Mouse (Mus musculus): ENCODE results near the gene Pigb. TPM values are rescaled to one million over a fixed set of nuclear protein-coding genes. Genes with fewer than 3 reads are reported as not detected.
A peak's percentile ranks its signal among the peaks of the same experiment; 100 is the strongest.

Pigb gene
- polyA plus RNA-seq, 1 experiment from 2014 or later: 15.0 TPM

DNA sequence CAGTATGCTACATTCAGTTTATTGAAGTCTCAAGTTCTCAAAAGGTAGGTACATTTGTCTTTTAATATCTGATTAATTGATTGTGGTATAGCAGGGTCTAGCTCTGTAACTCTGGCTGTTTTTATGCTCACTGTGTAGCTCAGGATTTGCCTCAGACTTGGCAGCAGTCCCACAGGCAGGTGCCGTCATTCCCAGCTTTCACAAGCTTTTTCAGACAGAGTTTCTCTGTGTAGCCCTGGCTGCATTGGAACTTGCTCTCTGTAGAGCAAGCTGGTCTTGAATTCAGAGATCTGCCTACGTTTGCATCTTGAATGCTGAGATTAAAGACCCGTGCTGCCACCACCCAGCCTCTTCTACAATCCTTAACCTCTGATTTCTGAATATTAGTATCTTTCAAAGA is 38.0 kb downstream of the Pigb start:
- no peak for DNase-seq (ENCODE audit: low spot score)
- Histone ChIP-seq H3K27me3 (ENCODE audit: insufficient read depth, poor library complexity, severe bottlenecking) (no peaks in the 10 kb centered on the region), H3K9me3 (no peaks in the 10 kb centered on the region), H3K4me3 (no peak overlapping the region), H3K4me1 (replicated peaks) (no peaks in the 10 kb centered on the region), H3K36me3 (peaks cover 21% of the 10 kb centered on the region), H3K27ac (no peak overlapping the region)
- 82% methylated on average over 3 of the region's 3 CpGs for WGBS

DNA sequence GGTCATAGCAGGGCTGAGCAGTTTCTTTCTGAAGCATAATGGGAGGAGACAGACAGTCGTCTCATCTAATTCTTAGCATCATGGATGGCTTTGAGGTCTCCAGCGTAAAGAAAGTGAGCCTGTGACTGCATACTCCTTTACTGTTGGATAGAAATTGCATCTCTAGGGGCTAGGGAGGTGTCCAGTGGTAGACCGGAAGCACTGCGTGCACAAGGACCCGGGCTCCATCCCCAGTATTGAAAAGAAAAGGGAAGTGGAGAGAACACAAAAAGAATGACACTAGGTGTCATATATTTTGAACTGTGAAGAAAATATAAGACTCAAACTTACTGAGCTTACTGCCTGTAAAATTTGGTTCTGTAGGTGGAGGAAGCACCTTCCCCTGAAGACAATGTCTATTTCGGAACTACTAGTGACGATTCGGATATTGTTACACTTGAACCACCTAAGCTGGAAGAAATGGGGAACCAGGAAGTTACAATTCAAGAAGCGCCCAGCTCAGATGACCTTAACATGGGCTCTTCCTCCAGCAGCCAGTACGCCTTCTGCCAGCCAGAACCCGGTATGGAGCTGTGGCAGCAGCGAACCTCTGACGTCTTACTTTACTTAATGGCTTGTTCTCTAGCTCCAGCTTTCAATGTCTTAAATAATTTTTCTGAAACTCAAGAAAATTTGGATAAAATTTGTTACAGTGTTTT is 38.7 kb downstream of the Pigb start:
- Histone ChIP-seq H3K4me3 (no peak overlapping the region), H3K36me3 (peaks cover 18% of the 10 kb centered on the region), H3K4me1 (replicated peaks) (no peaks in the 10 kb centered on the region), H3K27ac (no peak overlapping the region), H3K27me3 (ENCODE audit: insufficient read depth, poor library complexity, severe bottlenecking) (no peaks in the 10 kb centered on the region), H3K9me3 (no peaks in the 10 kb centered on the region)
- DNase-seq (ENCODE audit: low spot score): no peak
- WGBS: 90% methylated on average over 13 of the region's 13 CpGs

DNA sequence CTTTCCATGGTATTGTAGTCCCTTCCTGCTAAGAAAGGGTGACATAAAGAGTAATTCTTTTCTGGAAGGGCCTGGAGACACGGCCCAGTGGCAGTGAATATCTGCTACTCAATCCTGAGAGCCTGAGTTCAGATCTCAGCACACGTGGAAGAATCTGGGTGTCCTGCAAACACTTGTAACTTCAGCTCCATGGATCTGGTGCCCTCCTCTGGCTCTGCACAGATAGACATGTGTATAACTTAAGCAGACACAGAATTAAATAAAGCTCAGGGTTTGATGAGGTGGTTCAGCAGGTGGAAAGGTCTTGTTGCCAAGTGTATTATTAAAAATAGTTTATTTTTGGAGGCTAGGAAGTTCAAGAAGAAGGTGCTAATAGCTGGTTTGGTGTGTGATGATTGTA is 39.7 kb downstream of the Pigb start:
- H3K27ac ChIP-seq: no peak overlapping the region
- peaks cover 8% of the 10 kb centered on the region for H3K36me3 ChIP-seq
- H3K4me1 ChIP-seq (replicated peaks): no peaks in the 10 kb centered on the region
- no peaks in the 10 kb centered on the region for H3K27me3 ChIP-seq (ENCODE audit: insufficient read depth, poor library complexity, severe bottlenecking)
- H3K4me3 ChIP-seq: no peak overlapping the region
- WGBS: 72% methylated on average over 2 of the region's 2 CpGs
- H3K9me3 ChIP-seq: no peaks in the 10 kb centered on the region
- DNase-seq (ENCODE audit: low spot score): no peak

DNA sequence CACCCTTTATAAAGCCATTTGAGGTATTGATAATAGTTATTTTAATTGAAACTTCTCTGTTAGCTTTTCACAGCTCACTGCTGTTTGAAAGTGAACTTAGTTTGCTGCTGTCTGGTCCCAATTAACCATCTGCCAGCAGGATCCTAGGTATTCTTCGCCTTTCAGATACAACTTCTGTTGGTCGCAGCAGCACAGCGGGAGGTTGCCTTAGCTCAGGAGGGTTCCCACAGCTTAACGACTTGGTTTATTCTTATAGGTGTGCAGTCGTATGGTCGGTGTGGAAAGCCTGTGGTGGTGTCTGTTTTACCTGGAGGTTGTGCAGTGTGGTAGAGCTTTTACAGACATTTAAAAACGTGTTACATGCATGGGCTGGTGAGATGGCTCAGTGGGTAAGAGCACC is 43.4 kb downstream of the Pigb start:
- no peak overlapping the region for H3K4me3 ChIP-seq
- no peaks in the 10 kb centered on the region for H3K9me3 ChIP-seq
- no peaks in the 10 kb centered on the region for H3K4me1 ChIP-seq (replicated peaks)
- 61% methylated on average over 7 of the region's 7 CpGs for WGBS
- no peak overlapping the region for H3K27ac ChIP-seq
- H3K36me3 ChIP-seq: peaks cover 1% of the 10 kb centered on the region; the same call in 1 of the 2 replicates
- H3K27me3 ChIP-seq (ENCODE audit: insufficient read depth, poor library complexity, severe bottlenecking): no peaks in the 10 kb centered on the region
- no peak for DNase-seq (ENCODE audit: low spot score)

DNA sequence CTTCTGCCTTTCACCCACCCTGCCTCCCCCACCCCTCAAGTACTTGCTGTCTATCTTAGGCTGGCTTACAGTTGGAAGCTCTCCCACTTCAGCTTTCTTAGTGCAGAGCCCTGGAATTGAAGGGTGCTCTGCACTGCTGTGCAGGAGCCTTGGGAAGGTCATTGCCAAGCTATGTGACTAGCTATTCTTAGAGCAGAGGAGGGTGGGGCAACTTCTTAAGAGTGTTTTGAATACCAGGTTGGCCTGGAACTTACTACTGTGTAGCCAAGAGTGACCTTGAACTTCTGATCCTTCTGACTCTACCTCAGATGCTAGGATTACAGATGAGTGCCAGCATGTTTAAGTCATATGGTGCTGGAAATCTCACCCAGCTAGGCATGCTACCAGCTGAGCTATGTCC is 44.0 kb downstream of the Pigb start:
- Histone ChIP-seq H3K27me3 (ENCODE audit: insufficient read depth, poor library complexity, severe bottlenecking) (no peaks in the 10 kb centered on the region), H3K4me3 (no peak overlapping the region), H3K4me1 (replicated peaks) (no peaks in the 10 kb centered on the region), H3K9me3 (no peaks in the 10 kb centered on the region), H3K27ac (no peak overlapping the region), H3K36me3 (no peaks in the 10 kb centered on the region)
- DNase-seq (ENCODE audit: low spot score): no peak

DNA sequence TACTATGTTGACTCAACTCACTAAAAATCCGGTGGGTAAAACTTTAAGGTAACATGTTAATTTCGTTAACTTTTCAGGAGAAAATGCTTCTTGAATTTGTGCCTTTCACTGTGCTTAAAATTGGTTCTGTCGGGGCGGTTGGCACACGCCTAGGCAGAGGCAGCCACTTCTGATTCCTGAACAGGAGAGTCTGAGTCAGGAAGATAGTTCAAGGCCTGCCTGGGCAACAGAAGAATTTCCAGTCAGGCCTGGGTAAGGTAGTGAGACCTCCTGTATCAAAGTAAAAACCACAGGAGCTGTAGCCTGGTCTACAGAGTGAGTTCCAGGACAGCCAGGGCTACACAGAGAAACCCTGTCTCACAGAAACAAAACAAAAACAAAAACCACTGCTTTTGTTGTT is 47.6 kb downstream of the Pigb start:
- no peak overlapping the region for H3K27ac ChIP-seq
- DNase-seq (ENCODE audit: low spot score): no peak
- no peaks in the 10 kb centered on the region for H3K36me3 ChIP-seq
- WGBS: 89% methylated on average over 5 of the region's 5 CpGs
- no peaks in the 10 kb centered on the region for H3K4me1 ChIP-seq (replicated peaks)
- no peaks in the 10 kb centered on the region for H3K9me3 ChIP-seq
- no peak overlapping the region for H3K4me3 ChIP-seq
- no peaks in the 10 kb centered on the region for H3K27me3 ChIP-seq (ENCODE audit: insufficient read depth, poor library complexity, severe bottlenecking)

DNA sequence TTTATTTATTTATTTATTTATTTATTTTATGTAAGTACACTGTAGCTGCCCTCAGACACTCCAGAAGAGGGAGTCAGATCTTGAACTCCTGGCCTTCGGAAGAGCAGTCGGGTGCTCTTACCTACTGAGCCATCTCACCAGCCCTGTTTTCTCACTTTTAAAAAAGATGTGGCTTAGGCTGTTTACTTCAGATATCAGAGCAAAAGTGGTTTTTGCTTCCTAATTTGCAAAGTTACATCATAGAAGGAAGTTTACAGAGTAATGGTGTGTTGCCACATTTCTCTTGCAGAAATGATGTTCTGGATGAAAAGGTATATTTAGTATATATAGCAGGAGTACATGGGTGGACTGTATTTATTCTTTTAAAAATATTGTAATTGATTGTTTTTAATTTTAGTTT is 48.8 kb downstream of the Pigb start:
- Histone ChIP-seq H3K9me3 (no peaks in the 10 kb centered on the region), H3K27me3 (ENCODE audit: insufficient read depth, poor library complexity, severe bottlenecking) (no peaks in the 10 kb centered on the region), H3K27ac (no peak overlapping the region), H3K36me3 (no peaks in the 10 kb centered on the region), H3K4me1 (replicated peaks) (peaks cover 2% of the 10 kb centered on the region), H3K4me3 (no peak overlapping the region)
- no peak for DNase-seq (ENCODE audit: low spot score)
- WGBS: 94% methylated on average over 2 of the region's 2 CpGs

DNA sequence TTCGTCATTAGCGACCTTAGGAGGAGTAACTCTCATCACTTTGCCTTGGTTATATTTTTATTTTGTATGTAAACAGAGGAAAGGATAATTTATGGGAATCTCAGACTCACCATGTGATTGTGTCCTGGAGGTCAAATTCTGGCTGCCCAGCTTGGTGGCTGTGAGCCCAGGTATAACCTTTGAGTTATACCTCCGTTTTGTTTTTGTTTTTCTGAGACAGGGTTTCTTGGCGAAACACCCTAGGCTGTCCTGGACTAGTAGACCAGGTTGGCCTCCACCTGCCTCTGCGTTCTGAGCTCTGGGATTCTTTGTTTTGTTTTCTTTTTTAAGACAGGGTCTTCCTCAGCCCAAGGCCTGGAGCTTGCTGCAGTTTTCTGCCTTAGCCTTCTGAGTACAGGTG is 51.5 kb downstream of the Pigb start:
- Histone ChIP-seq H3K4me1 (replicated peaks) (peaks cover 19% of the 10 kb centered on the region), H3K36me3 (no peaks in the 10 kb centered on the region), H3K27me3 (ENCODE audit: insufficient read depth, poor library complexity, severe bottlenecking) (no peaks in the 10 kb centered on the region), H3K9me3 (no peaks in the 10 kb centered on the region), H3K27ac (no peak overlapping the region), H3K4me3 (no peak overlapping the region)
- no peak for DNase-seq (ENCODE audit: low spot score)
- 87% methylated on average over 5 of the region's 5 CpGs for WGBS

DNA sequence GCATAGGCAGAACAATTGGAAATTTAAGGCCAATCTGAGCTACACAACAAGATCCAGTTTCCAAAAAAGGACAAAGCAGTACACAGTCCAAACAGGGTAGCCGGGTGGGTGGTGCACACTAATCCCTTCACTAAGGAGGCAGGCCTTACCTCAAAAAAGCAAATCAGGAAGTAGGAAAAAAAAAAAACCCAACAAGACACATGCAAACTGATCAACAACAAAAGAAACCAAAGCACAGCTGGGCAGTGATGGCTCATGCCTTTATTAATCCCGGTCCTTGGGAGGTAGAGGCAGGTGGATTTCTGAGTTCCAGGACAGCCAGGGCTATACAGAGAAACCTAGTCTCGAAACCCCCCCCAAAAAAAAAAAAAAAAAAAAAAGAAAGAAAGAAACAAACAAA is 52.5 kb downstream of the Pigb start:
- no peak for DNase-seq (ENCODE audit: low spot score)
- H3K9me3 ChIP-seq: no peaks in the 10 kb centered on the region

DNA sequence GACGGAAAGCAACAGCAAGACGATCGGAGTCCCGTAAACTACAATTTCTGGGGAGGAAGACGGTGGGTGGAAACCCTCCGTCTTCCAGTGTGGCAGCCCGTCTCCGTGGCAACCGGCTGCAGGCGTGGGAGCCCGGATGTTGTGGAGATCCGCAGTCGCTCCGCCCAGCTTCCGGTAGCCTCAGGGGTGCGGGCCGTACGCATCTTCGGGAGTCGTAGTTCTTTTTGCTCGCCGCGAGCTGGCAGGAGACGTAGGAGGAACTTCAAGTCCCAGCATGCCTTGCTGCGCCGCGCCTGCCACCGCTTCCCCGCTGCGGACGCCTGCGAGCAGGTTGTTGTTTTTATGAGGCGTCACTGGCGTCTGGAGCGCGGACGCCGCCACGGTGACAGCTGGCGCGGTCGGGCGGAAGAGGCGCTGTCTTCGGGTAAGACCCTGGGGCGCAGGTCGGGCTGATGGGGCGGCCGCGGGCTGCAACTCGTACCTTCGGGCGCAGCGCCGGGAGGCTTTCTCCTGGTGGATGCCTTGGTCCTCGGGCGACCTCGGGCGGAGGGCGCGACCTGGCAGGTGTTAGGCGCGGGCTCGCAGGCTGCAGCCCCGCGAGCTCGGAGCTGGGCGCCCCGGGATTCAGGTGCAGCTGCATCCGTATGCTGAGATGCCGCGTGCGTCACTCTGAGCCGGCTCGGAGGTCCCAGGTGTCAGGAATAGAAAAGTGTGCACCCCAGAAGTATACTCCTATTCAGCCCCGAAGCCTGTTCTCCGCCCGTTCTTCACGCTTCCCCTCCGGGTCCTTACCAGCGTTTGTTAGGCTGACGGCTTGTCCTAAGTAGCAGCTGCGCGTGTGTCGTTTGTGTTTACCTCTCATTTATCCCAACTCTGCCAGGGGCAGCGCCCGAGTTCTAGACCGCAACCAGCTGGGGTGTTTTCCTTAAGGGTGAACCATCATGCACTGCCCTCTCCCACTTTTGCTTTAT is 54.6 kb downstream of the Pigb start, which contains the start of the genes Ccpg1os and Ccpg1:
Gene Ccpg1os, minus strand, starts transcription at position 133 of the 971 bp plus-strand sequence.
Gene Ccpg1, plus strand, starts transcription at position 180 of the 971 bp plus-strand sequence.
- Histone ChIP-seq H3K27ac (peak within 1 kb of the TSS; percentile 86), H3K36me3 (no peaks in the 10 kb centered on the region), H3K9me3 (no peaks in the 10 kb centered on the region), H3K4me3 (peak within 1 kb of the TSS; percentile 92), H3K27me3 (ENCODE audit: insufficient read depth, poor library complexity, severe bottlenecking) (no peaks in the 10 kb centered on the region), H3K4me1 (replicated peaks) (peaks cover 19% of the 10 kb centered on the region)
- under 1% methylated on average over 88 of the region's 88 CpGs for WGBS
- DNase-seq (ENCODE audit: low spot score): peak; percentile 97

More for the DNA sequence above, 52.5 kb downstream of the Pigb start:
- 84% methylated on average over 3 of the region's 3 CpGs for WGBS
- Histone ChIP-seq H3K4me3 (no peak overlapping the region), H3K27me3 (ENCODE audit: insufficient read depth, poor library complexity, severe bottlenecking) (no peaks in the 10 kb centered on the region), H3K4me1 (replicated peaks) (peaks cover 19% of the 10 kb centered on the region), H3K36me3 (no peaks in the 10 kb centered on the region), H3K27ac (no peak overlapping the region)

DNA sequence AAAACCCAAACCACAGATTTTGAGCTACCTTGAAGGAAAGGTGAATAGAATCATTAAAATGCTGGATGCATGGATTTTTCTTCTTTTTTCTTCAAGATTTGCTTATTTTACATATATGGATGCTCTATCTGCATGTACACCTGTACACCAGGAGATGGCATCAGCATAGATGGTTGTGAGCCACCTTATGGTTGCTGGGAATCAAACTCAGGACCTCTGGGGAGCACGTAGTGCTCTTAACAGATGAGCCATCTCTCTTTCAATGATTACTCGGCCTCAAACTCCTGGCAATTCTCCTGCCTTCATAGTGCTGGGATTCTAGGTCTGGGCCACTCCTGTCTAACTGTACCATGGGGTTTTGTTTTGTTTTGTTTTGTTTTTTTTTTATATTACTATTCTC is 57.1 kb downstream of the Pigb start:
- 67% methylated on average over 2 of the region's 2 CpGs for WGBS
- no peak for DNase-seq (ENCODE audit: low spot score)
- no peak overlapping the region for H3K4me3 ChIP-seq
- H3K27ac ChIP-seq: no peak overlapping the region
- H3K27me3 ChIP-seq (ENCODE audit: insufficient read depth, poor library complexity, severe bottlenecking): no peaks in the 10 kb centered on the region
- peaks cover 19% of the 10 kb centered on the region for H3K4me1 ChIP-seq (replicated peaks)
- H3K36me3 ChIP-seq: no peaks in the 10 kb centered on the region
- H3K9me3 ChIP-seq: no peaks in the 10 kb centered on the region

DNA sequence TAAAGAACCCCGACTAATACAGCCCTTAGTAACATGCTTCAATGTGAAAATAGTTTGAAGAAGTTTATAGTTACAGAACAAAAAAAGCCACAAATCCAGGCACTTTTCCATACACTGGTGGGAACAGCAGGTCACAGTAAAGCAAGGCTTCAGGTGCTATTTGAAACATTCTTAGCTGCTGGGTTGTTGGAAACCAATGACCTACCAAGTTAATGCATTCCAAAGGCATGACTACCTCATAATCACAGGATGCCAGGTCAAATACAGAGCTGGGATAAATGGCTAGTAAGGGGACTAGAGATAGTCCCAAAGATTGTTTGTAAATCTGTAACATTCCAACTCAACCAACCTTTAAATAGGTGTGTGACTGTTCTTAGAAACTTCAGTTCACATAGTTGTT is 64.9 kb downstream of the Pigb start:
- no peak for DNase-seq (ENCODE audit: low spot score)
- H3K4me1 ChIP-seq (replicated peaks): no peaks in the 10 kb centered on the region
- no peak overlapping the region for H3K27ac ChIP-seq
- H3K4me3 ChIP-seq: no peak overlapping the region
- no peaks in the 10 kb centered on the region for H3K27me3 ChIP-seq (ENCODE audit: insufficient read depth, poor library complexity, severe bottlenecking)
- WGBS: 85% methylated on average over 1 of the region's 1 CpGs
- no peaks in the 10 kb centered on the region for H3K9me3 ChIP-seq
- H3K36me3 ChIP-seq: no peaks in the 10 kb centered on the region

DNA sequence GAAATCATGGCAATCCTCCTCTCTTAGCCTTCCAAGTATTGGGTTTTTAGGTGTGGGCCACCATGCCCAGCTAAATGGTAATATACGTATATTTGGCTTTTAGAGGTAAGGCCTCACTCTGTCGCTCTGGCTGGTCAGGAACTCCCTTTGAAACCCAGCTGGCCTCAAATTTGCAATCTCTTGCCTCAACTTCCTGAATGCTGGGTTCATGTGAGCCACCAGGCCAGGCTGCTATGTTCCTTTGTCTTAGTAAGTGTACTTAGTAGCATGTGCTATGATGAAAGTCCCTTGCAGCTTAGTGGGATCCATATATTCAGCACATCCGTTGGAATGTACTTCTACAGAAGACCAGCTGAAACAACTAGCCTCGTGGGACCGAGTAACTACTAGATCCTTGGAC is 65.4 kb downstream of the Pigb start:
- WGBS: 87% methylated on average over 5 of the region's 5 CpGs
- H3K27me3 ChIP-seq (ENCODE audit: insufficient read depth, poor library complexity, severe bottlenecking): no peaks in the 10 kb centered on the region
- H3K27ac ChIP-seq: no peak overlapping the region
- no peaks in the 10 kb centered on the region for H3K9me3 ChIP-seq
- H3K36me3 ChIP-seq: no peaks in the 10 kb centered on the region
- DNase-seq (ENCODE audit: low spot score): no peak
- no peaks in the 10 kb centered on the region for H3K4me1 ChIP-seq (replicated peaks)
- H3K4me3 ChIP-seq: no peak overlapping the region
